Mouse (Mus musculus) layer of hippocampus, adult 8-10 months (tissue): ENCODE results near the gene Fabp6. TPM values are rescaled to one million over a fixed set of nuclear protein-coding genes. Genes with fewer than 3 reads are reported as not detected.

Experiments
- DNase-seq, 2 experiments: peaks; one replicate each; pipeline ENCODE4 v3.0.0; 2022; ENCODE audit warnings: low spot score in 2 of 2
- total RNA-seq, 4 experiments: library from RNA; stranded (reverse); gene quantifications; 2 replicates each; pipeline ENCODE4 v1.2.4; 2022

Gene Fabp6
- not detected for total RNA-seq

- no peak for DNase-seq
These were observed at the start of gene Fabp6 for GRCm38 (mm10) chr11:43601440-43601839. Gene Fabp6, minus strand, starts transcription at chr11:43601540.

GRCm38 (mm10) chr11:43645286-43645685, 43.9 kb upstream of the Fabp6 start:
- DNase-seq: no peak

- peak; percentile 68 to 76 for DNase-seq
These were observed 41.8 kb upstream of the Fabp6 start for GRCm38 (mm10) chr11:43643180-43643591.

GRCm38 (mm10) chr11:43638486-43638885, 37.1 kb upstream of the Fabp6 start:
- no peak for DNase-seq

GRCm38 (mm10) chr11:43636761-43637160, 35.4 kb upstream of the Fabp6 start:
- DNase-seq: peak in 1 of 2 experiments; percentile 25

- peak in 1 of 2 experiments; percentile 50 for DNase-seq
These were observed 32.5 kb upstream of the Fabp6 start for GRCm38 (mm10) chr11:43633658-43634401.

GRCm38 (mm10) chr11:43633165-43633564, 31.8 kb upstream of the Fabp6 start:
- no peak for DNase-seq

- DNase-seq: no peak
These were observed 31.2 kb upstream of the Fabp6 start for GRCm38 (mm10) chr11:43632566-43632965.

GRCm38 (mm10) chr11:43631645-43632044, 30.3 kb upstream of the Fabp6 start:
- no peak for DNase-seq

GRCm38 (mm10) chr11:43626927-43627645, 25.7 kb upstream of the Fabp6 start:
- no peak for DNase-seq

- peak in 1 of 2 experiments; percentile 27 for DNase-seq
These were observed 25.1 kb upstream of the Fabp6 start for GRCm38 (mm10) chr11:43626300-43626926.

- peak in 1 of 2 experiments; percentile 32 for DNase-seq
These were observed 23.0 kb upstream of the Fabp6 start for GRCm38 (mm10) chr11:43624341-43624740.

- DNase-seq: no peak
These were observed 20.4 kb upstream of the Fabp6 start for GRCm38 (mm10) chr11:43621769-43622168.

- peak in 1 of 2 experiments; percentile 50 for DNase-seq
These were observed 17.1 kb upstream of the Fabp6 start for GRCm38 (mm10) chr11:43618403-43618802.

GRCm38 (mm10) chr11:43617924-43618323, 16.6 kb upstream of the Fabp6 start:
- DNase-seq: no peak

GRCm38 (mm10) chr11:43612834-43613488, 11.6 kb upstream of the Fabp6 start:
- DNase-seq: peak; percentile 69 to 87

- no peak for DNase-seq
These were observed 9.3 kb upstream of the Fabp6 start for GRCm38 (mm10) chr11:43610662-43611033.

GRCm38 (mm10) chr11:43610006-43610661, 8.8 kb upstream of the Fabp6 start:
- peak; percentile 52 to 59 for DNase-seq

GRCm38 (mm10) chr11:43608440-43608839, 7.1 kb upstream of the Fabp6 start:
- DNase-seq: no peak

GRCm38 (mm10) chr11:43605859-43606258, 4.5 kb upstream of the Fabp6 start:
- no peak for DNase-seq

GRCm38 (mm10) chr11:43604891-43605290, 3.6 kb upstream of the Fabp6 start:
- DNase-seq: no peak
